Mouse (Mus musculus) hindbrain, postnatal 0 days (tissue): Measurements from ENCODE around the gene Trit1. TPM values are rescaled to one million over a fixed set of nuclear protein-coding genes. Genes with fewer than 3 reads are reported as not detected.
"Not testable (repeated sequence)": the region's sequence is repeated elsewhere in the genome, so short reads cannot be mapped to it uniquely, and the experiment has no call there.

Source experiments
- ATAC-seq: fragments of 200-750 bp; cut with Nextera tagmentation; 2 replicates; pipeline ENCODE4 v1.8.0; 2017; ENCODE audit warnings: mild to moderate bottlenecking, moderate TSS enrichment, moderate library complexity
- DNase-seq: peaks from one replicate; pipeline ENCODE4 v3.0.0-alpha.2; 2015; ENCODE audit warnings: low spot score
- H3K27ac ChIP-seq: fragments of 300-500 bp; sonication (generic); 2 replicates; pipeline ENCODE4 v1.5.1; 2014; ENCODE audit warnings: mild to moderate bottlenecking
- H3K27me3 ChIP-seq: fragments of 300-500 bp; sonication (generic); 2 replicates; pipeline ENCODE4 v1.6.1; 2014; ENCODE audit warnings: low read length, mixed read lengths; ENCODE audit not compliant: insufficient read depth
- H3K36me3 ChIP-seq: fragments of 300-500 bp; sonication (generic); 2 replicates; pipeline ENCODE4 v1.6.1; 2014; ENCODE audit warnings: low read length, mixed read lengths; ENCODE audit not compliant: insufficient read depth
- H3K4me1 ChIP-seq: fragments of 300-500 bp; sonication (generic); 2 replicates; pipeline ENCODE4 v1.6.1; 2014; ENCODE audit warnings: antibody characterized with exemption, low read length, mixed read lengths; ENCODE audit not compliant: insufficient read depth
- H3K4me2 ChIP-seq: fragments of 300-500 bp; sonication (generic); 2 replicates; pipeline ENCODE4 v1.6.1; 2014; ENCODE audit warnings: low read depth, mild to moderate bottlenecking, low read length, moderate library complexity, mixed read lengths
- H3K4me3 ChIP-seq: fragments of 300-500 bp; sonication (generic); 2 replicates; pipeline ENCODE4 v1.5.1; 2014; ENCODE audit warnings: low read length
- H3K9ac ChIP-seq: fragments of 300-500 bp; sonication (generic); replicated peaks from 2 replicates; pipeline ENCODE4 v1.6.1; 2014; ENCODE audit warnings: mild to moderate bottlenecking, low read length, moderate library complexity, mixed read lengths
- H3K9me3 ChIP-seq: fragments of 300-500 bp; sonication (generic); 2 replicates; pipeline ENCODE4 v1.6.1; 2016; ENCODE audit warnings: low read length, mixed read lengths
- CTCF ChIP-seq: IDR thresholded peaks from 2 replicates; pipeline ENCODE4 v1.5.1; 2016; ENCODE audit warnings: antibody characterized with exemption, control low read depth, low read depth
- WGBS: fragments of 180-500 bp; shearing (Covaris S2); extraction: QIAGEN DNeasy Blood & Tissue Kit; methylation state at CpG from one replicate; pipeline ENCODE4 v1.1.7; 2014; 5-methylcytosine and 5-hydroxymethylcytosine counted together
- polyA plus RNA-seq: library from polyadenylated mRNA; unstranded; fragments of >200 nt; fragmentation: Nextera tagmentation; extraction: Ambion mirVana; gene quantifications from 2 replicates; pipeline ENCODE4 v1.2.1, GENCODE M21; 2015
- total RNA-seq: library from RNA; depleted of rRNA; stranded (reverse); fragments of >200 nt; gene quantifications from 2 replicates; pipeline ENCODE4 v1.2.3, GENCODE M21; 2014

The Trit1 gene
- total and polyA plus RNA-seq, 2 experiments from 2014 or later = 18.3 to 18.5 TPM

DNA sequence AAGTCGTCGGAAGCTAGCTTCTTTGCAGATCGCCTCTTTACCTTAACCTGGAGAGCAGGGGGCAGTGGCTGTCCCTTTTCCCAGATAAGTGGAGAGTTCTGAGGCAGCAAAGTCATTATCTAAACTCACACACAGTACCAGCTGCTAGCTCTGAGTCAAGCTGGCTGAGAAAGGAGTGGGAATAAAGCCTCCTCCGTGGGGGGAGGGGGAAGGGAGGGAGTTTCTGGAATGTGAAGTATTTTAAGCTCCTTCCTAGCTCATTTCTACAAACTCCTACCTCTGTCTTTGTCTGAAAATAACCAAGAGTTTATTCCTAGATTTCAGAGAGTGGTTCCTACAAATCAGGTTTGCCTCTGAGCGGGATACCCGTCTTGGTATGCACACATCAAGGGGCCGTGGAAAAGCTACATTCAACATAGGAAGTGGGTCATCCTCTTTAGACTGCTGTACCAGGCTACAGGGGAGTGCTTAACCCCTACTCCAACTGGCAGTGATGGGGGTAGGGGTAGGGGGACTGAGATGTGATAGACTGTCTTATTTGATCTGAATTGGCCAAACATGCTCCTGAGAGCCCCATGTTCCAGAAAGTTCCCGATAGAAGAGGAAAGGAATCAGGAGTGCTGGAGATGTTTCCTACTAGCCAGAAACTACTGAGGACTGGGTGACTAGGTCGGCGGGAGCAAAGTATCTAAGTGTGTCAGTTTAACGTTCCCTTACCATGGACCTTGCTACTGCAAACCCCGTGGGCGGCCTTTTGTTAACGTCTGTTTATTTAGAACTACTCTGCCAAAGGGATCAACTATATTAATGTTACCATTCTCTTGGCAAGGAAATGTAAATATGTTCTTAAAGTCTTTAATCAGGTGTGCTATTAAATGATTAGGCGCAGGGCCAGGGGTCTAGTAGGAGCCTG lies 11.1 kb upstream of the Trit1 start:
- 44% methylated on average over 15 of the region's 15 CpGs for WGBS
- no peak for TF ChIP-seq CTCF
- no peaks in the 10 kb centered on the region for H3K27me3 ChIP-seq
- no peak overlapping the region for H3K27ac ChIP-seq
- no peaks in the 10 kb centered on the region for H3K9me3 ChIP-seq
- H3K9ac ChIP-seq = no peak overlapping the region
- H3K36me3 ChIP-seq = peaks cover 10% of the 10 kb centered on the region; the same call in 1 of the 2 replicates
- H3K4me3 ChIP-seq = no peak overlapping the region
- no peak for ATAC-seq
- no peak for DNase-seq
- H3K4me2 ChIP-seq = no peak overlapping the region
- H3K4me1 ChIP-seq = peaks cover 5% of the 10 kb centered on the region

DNA sequence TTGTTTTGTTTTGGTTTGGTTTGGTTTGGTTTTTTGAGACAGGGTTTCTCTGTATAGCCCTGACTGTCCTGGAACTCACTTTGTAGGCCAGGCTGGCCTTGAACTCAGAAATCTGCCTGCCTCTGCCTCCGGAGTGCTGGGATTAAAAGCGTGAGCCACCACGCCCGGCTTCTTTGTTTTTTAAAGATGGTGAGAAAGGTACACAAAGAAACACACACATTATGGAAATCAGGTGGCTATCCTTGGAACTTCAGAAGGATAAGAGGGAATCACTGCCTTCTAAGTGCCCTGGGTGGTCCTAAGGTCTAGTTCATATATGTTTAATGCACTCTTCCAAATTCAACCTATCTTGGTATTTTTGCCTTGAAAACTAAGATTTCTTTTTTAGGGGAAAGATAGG lies 3.9 kb upstream of the Trit1 start:
- not testable (repeated sequence) for H3K27me3 ChIP-seq, H3K4me2 ChIP-seq, H3K4me3 ChIP-seq, DNase-seq, H3K36me3 ChIP-seq, ATAC-seq, H3K9ac ChIP-seq, H3K9me3 ChIP-seq
- WGBS = 90% methylated on average over 4 of the region's 4 CpGs
- peaks cover 29% of the 10 kb centered on the region for H3K4me1 ChIP-seq
- peak overlapping the region; percentile 93 for H3K27ac ChIP-seq

DNA sequence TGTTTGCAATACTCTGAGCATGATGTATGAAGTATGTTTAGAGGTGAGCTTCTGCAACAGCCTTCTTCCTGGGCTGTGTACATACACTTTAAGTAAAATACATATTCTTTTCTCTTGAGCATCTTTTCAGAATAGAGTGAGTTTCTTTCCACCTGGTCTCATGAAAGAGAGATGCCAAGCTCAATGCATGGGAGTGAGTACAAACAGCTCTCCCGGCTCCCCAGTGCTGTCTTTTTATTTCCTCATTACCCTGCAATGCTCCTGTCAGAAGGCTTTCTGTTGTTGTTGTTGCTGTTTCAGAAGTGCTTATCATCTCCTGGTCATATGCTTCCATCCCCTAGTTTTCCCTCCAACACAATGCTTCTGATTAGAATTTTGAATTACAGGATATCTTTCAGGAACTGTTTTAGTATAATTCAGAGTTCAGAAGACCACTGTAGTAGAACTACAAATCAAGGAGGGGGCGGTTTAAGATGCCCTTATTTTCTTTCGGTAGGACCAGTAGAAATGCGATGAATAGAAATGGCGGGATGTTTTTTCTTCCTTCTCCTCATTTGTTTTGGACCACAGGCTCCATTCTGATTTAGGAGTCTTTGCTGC lies 3.0 kb upstream of the Trit1 start:
- Histone ChIP-seq H3K4me1 (peaks cover 36% of the 10 kb centered on the region), H3K9ac (peak overlapping the region; percentile 24; the same call in 1 of the 2 replicates), H3K4me3 (no peak overlapping the region), H3K27me3 (no peaks in the 10 kb centered on the region), H3K4me2 (peak overlapping the region; percentile 43), H3K9me3 (no peaks in the 10 kb centered on the region), H3K36me3 (no peaks in the 10 kb centered on the region), H3K27ac (peak overlapping the region; percentile 93)
- WGBS = 9% methylated on average over 5 of the region's 5 CpGs
- peak; percentile 46 for DNase-seq
- ATAC-seq = no peak
- TF ChIP-seq CTCF = no peak

GRCm38 (mm10) chr4:123013949-123014406 lies 2.4 kb upstream of the Trit1 start:
- peak overlapping the region; percentile 43 for H3K4me2 ChIP-seq
- peak; percentile 83 for ATAC-seq
- 8% methylated on average over 3 of the region's 3 CpGs for WGBS
- H3K27me3 ChIP-seq = no peaks in the 10 kb centered on the region
- peaks cover 37% of the 10 kb centered on the region for H3K4me1 ChIP-seq
- no peak for TF ChIP-seq CTCF
- H3K4me3 ChIP-seq = no peak overlapping the region
- H3K9me3 ChIP-seq = no peaks in the 10 kb centered on the region
- 0 out of 2 replicates have a peak overlapping the region, but pooled peaks have one; percentile 24 for H3K9ac ChIP-seq
- H3K36me3 ChIP-seq = no peaks in the 10 kb centered on the region
- DNase-seq = peak; percentile 93
- peak overlapping the region; percentile 93 for H3K27ac ChIP-seq

DNA sequence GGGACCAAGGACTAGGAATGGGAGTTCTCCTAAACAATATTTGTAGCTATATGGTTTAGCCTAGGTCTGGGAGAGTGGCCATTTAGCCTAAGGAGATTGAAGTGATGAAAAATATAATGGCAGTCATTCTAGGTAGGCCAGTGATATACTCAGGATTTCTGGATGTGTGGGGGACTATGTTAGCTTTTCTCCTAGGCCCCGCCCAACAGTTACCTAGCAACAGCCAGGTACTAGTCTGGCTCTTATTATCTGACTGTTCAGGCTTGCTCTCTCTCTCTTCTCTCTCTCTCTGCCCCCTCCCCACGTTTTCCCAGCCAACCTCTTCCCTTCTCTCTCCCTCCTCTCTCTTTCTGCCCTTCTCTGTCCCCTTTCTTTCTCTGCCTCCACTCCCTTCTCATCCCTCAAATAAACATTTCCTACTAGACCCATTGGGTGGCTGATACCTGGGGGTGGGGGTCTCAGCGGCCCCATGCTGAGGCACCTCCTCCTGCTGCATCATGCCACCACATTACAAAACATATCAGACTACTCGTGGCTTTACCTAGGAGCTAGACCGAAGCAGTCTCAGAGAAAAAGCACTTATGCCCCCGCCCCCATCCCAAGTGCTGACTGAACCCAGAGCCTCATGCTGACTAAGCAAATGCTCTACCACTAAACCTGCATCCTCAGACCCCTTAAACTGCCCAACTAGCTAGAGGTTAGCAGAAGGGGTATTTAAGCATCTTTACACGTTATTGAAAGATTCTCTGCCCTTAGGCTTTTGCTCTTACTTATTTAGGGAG lies 1.7 kb upstream of the Trit1 start:
- H3K4me3 ChIP-seq = no peak overlapping the region
- ATAC-seq = peak; percentile 54
- no peaks in the 10 kb centered on the region for H3K36me3 ChIP-seq
- no peak for TF ChIP-seq CTCF
- H3K4me1 ChIP-seq = peaks cover 37% of the 10 kb centered on the region
- DNase-seq = peak; percentile 65
- peak overlapping the region; percentile 93 for H3K27ac ChIP-seq
- 16% methylated on average over 7 of the region's 7 CpGs for WGBS
- H3K9me3 ChIP-seq = no peaks in the 10 kb centered on the region
- no peak overlapping the region for H3K9ac ChIP-seq
- 0 out of 2 replicates have a peak overlapping the region, but pooled peaks have one; percentile 43 for H3K4me2 ChIP-seq
- no peaks in the 10 kb centered on the region for H3K27me3 ChIP-seq

DNA sequence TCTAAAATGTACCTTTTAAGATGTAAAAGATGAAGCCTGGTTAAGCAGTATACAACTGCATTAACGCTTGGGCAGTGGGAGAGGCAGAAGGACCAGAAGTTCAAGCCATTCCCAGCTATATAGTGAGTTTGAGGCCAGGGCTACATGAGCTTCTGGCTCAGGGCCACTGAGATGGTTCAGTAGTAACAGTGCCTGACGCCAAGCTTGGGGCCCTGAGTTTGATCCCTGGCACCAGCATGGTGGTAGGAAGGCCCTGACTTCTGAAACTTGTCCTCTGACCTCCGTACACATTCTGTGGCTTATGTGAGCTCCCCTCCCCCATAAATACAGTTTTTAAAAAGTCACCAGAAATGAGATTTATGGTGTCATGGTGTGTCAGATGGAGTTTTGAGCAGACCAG lies 5.2 kb downstream of the Trit1 start:
- Histone ChIP-seq H3K4me1 (peaks cover 8% of the 10 kb centered on the region; the same call in 1 of the 2 replicates), H3K9me3 (no peaks in the 10 kb centered on the region), H3K36me3 (no peaks in the 10 kb centered on the region), H3K9ac (no peak overlapping the region), H3K4me2 (no peak overlapping the region), H3K27ac (no peak overlapping the region), H3K4me3 (no peak overlapping the region), H3K27me3 (no peaks in the 10 kb centered on the region)
- WGBS = 90% methylated on average over 3 of the region's 3 CpGs
- ATAC-seq (no peak), DNase-seq (no peak)
- TF ChIP-seq CTCF = no peak
